Mouse (Mus musculus): ENCODE measurements at regions not wholly inside any gene's neighbourhood (a gene's known extent, or its start where the extent isn't known, plus 50 kb on each side); places are given as distances from the start of the nearest gene placed in this dataset.

DNA sequence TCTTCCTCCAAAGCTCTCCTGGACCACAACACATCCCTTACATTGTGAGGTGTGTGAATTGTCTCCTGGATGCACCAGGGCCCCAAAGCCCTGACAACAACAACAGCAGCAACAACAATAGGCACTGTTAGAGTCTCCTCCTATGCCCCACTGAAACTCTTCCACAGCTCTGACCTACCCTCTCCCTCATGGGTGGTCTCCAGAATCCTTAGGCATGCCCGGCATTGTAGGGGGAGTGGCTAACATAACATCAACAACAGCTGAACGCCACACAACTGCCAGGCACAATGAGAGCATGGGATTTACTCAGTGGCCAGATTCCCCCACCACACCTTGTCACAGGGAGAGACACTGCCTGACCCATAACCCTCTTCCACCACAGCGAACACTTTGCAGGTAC lies 223.2 kb downstream of the 3110018I06Rik start:
- DNase-seq (ENCODE audit: low spot score) (no peak), ATAC-seq (replicated peaks; ENCODE audit: low FRiP score, low read depth) (no peak)
- no peak overlapping the region for H3K4me2 ChIP-seq (ENCODE audit: low read length)
- no peak for TF ChIP-seq CTCF (IDR thresholded peaks at IDR 0.05; ENCODE audit: low read depth)
- H3K9me3 ChIP-seq (replicated peaks; ENCODE audit: low read length): no peaks in the 10 kb centered on the region
- H3K36me3 ChIP-seq (ENCODE audit: insufficient read depth, low read length): no peaks in the 10 kb centered on the region
- H3K4me1 ChIP-seq (replicated peaks; ENCODE audit: insufficient read depth, low read length): no peaks in the 10 kb centered on the region
- H3K4me3 ChIP-seq (replicated peaks; ENCODE audit: low read depth, low read length): no peak overlapping the region
- H3K27me3 ChIP-seq (ENCODE audit: insufficient read depth, low read length): no peaks in the 10 kb centered on the region
- no peak overlapping the region for H3K27ac ChIP-seq
- WGBS: 56% methylated on average over 3 of the region's 3 CpGs
- H3K9ac ChIP-seq (ENCODE audit: low read depth, low read length): no peak overlapping the region

DNA sequence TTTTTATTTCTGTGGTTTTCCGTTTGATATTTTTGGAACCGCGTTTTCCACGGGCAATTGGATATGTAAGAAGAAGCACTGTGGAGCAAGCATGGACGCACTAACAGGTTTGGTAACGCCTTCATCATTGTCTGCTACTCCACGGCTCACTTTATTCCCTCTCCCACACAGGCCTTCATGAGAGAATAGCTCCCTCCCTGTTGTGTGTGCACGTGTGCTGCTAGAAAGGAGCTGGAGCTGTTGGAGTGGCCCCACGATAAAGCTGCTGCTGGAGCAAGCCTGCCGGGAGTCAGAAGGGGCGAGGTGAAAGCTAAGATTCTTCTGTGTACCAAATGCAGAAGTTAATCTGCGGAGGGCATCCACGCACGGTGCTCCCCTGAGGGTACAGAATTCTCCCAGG lies 224.8 kb downstream of the 3110018I06Rik start:
- H3K9me3 ChIP-seq (replicated peaks; ENCODE audit: low read length): no peaks in the 10 kb centered on the region
- DNase-seq (ENCODE audit: low spot score): no peak
- WGBS: 43% methylated on average over 14 of the region's 14 CpGs
- H3K36me3 ChIP-seq (ENCODE audit: insufficient read depth, low read length): no peaks in the 10 kb centered on the region
- no peaks in the 10 kb centered on the region for H3K27me3 ChIP-seq (ENCODE audit: insufficient read depth, low read length)
- no peak for TF ChIP-seq CTCF (IDR thresholded peaks at IDR 0.05; ENCODE audit: low read depth)
- H3K4me1 ChIP-seq (replicated peaks; ENCODE audit: insufficient read depth, low read length): no peaks in the 10 kb centered on the region
- no peak overlapping the region for H3K27ac ChIP-seq
- H3K4me3 ChIP-seq (replicated peaks; ENCODE audit: low read depth, low read length): no peak overlapping the region
- H3K9ac ChIP-seq (ENCODE audit: low read depth, low read length): no peak overlapping the region
- no peak overlapping the region for H3K4me2 ChIP-seq (ENCODE audit: low read length)
- ATAC-seq (replicated peaks; ENCODE audit: low FRiP score, low read depth): no peak

DNA sequence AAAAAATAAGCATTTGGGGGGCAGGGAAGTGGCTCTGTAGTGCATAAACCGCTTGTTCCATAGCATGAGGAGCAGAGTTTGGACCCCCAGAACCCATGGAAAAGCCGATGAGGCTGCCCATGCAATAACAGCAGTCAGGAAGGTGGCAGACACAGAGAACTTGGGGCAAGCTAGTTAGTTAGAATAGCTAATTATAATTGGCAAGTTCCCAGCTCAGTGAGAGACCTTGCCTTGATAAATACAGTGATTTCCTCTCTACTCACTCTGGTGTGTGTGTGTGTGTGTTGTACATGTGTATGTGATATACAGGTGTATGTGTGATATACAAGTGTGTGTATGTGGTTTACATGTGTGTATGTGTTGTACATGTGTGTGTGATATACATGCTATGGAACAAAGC lies 226.4 kb downstream of the 3110018I06Rik start:
- no peak for TF ChIP-seq CTCF (IDR thresholded peaks at IDR 0.05; ENCODE audit: low read depth)
- DNase-seq (ENCODE audit: low spot score) (no peak), ATAC-seq (replicated peaks; ENCODE audit: low FRiP score, low read depth) (no peak)
- no peaks in the 10 kb centered on the region for H3K9me3 ChIP-seq (replicated peaks; ENCODE audit: low read length)
- H3K9ac ChIP-seq (ENCODE audit: low read depth, low read length): no peak overlapping the region
- no peaks in the 10 kb centered on the region for H3K27me3 ChIP-seq (ENCODE audit: insufficient read depth, low read length)
- H3K36me3 ChIP-seq (ENCODE audit: insufficient read depth, low read length): no peaks in the 10 kb centered on the region
- H3K27ac ChIP-seq: no peak overlapping the region
- H3K4me2 ChIP-seq (ENCODE audit: low read length): no peak overlapping the region
- no peak overlapping the region for H3K4me3 ChIP-seq (replicated peaks; ENCODE audit: low read depth, low read length)
- H3K4me1 ChIP-seq (replicated peaks; ENCODE audit: insufficient read depth, low read length): no peaks in the 10 kb centered on the region
- 91% methylated on average over 2 of the region's 2 CpGs for WGBS

DNA sequence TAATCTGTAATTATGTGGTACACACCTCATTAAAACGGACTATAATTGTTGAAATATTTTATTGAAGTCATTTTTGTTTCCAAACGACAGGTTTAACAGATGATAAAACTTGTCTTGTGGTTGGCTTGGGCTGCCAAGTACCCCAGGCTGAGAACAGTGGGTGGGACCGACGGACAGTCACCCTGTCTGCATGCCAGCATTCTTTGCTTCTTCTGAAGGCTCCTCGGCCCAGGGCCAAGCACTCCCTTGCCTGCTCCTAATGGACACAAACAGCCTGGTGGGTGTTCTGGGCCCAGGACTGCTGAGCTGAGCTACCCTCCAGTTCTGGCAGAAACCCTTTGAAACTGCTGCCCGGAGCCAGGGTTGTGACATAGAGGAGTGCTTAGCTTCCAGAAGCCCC lies 227.4 kb downstream of the 3110018I06Rik start:
- H3K36me3 ChIP-seq (ENCODE audit: insufficient read depth, low read length): no peaks in the 10 kb centered on the region
- DNase-seq (ENCODE audit: low spot score) (no peak), ATAC-seq (replicated peaks; ENCODE audit: low FRiP score, low read depth) (no peak)
- no peak overlapping the region for H3K27ac ChIP-seq
- no peaks in the 10 kb centered on the region for H3K4me1 ChIP-seq (replicated peaks; ENCODE audit: insufficient read depth, low read length)
- TF ChIP-seq CTCF (IDR thresholded peaks at IDR 0.05; ENCODE audit: low read depth): no peak
- no peak overlapping the region for H3K9ac ChIP-seq (ENCODE audit: low read depth, low read length)
- H3K4me3 ChIP-seq (replicated peaks; ENCODE audit: low read depth, low read length): no peak overlapping the region
- H3K9me3 ChIP-seq (replicated peaks; ENCODE audit: low read length): no peaks in the 10 kb centered on the region
- no peak overlapping the region for H3K4me2 ChIP-seq (ENCODE audit: low read length)
- 63% methylated on average over 6 of the region's 6 CpGs for WGBS
- no peaks in the 10 kb centered on the region for H3K27me3 ChIP-seq (ENCODE audit: insufficient read depth, low read length)

DNA sequence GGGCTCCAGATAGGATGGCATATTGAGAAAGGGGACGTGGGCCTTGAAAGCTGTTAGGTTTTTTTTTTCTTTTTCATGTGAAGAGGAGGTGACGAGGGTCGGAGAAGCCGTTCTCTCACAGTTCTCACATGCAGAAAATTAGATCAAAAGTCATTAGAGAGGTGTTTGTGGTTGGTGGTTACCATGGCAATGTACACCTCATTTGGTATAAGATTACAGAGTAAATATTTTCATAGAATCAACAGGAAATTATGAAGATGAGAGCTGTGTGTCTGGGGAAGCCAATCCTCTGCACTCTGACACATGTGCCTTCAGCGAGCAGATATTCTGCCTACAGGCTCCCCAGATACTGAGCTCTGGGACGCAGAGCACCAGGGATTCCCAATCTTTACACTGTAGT lies 232.5 kb downstream of the 3110018I06Rik start:
- ATAC-seq (replicated peaks; ENCODE audit: low FRiP score, low read depth) (no peak), DNase-seq (ENCODE audit: low spot score) (no peak)
- no peaks in the 10 kb centered on the region for H3K27me3 ChIP-seq (ENCODE audit: insufficient read depth, low read length)
- no peak overlapping the region for H3K27ac ChIP-seq
- H3K36me3 ChIP-seq (ENCODE audit: insufficient read depth, low read length): no peaks in the 10 kb centered on the region
- no peaks in the 10 kb centered on the region for H3K4me1 ChIP-seq (replicated peaks; ENCODE audit: insufficient read depth, low read length)
- H3K4me2 ChIP-seq (ENCODE audit: low read length): no peak overlapping the region
- no peak for TF ChIP-seq CTCF (IDR thresholded peaks at IDR 0.05; ENCODE audit: low read depth)
- H3K9ac ChIP-seq (ENCODE audit: low read depth, low read length): no peak overlapping the region
- no peaks in the 10 kb centered on the region for H3K9me3 ChIP-seq (replicated peaks; ENCODE audit: low read length)
- no peak overlapping the region for H3K4me3 ChIP-seq (replicated peaks; ENCODE audit: low read depth, low read length)
- 53% methylated on average over 6 of the region's 6 CpGs for WGBS

DNA sequence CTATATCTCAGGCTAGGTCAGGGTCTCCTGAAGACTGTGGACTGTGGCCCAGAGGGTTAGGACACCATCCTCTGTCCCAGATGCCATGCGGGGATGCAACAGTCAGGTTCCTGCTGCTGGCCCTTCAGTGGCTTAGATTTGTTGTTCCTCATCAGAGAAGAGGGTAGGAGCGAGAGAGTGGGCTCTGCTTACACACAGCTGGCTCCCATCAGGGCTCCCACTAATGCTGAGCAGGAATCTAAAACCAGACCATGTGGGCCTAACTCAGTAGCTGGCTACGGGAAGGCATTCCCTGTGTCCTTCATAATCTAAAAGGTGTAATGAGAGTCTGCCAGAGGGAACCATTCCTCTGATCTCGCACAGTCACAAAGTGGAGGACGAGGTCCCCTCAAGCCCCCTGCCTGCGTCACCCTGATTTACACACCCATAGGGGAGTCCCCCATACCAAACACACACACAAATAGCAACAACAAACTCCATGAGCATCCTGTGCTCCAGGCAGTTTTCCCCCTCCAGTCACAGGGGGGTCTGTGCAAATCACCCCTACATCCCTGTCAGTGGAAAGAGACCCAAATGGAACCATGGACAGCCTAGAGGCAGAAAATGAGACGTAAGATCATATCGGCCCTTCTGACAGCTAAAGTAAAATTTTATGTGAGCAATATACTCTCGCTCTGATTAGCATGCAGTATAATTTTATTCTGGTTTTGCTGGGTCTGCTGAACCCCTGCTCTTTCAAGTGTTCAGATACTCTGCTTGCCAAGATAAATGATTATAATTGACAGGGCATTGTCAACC lies 234.8 kb downstream of the 3110018I06Rik start:
- Histone ChIP-seq H3K36me3 (ENCODE audit: insufficient read depth, low read length) (no peaks in the 10 kb centered on the region), H3K4me2 (ENCODE audit: low read length) (no peak overlapping the region), H3K27ac (no peak overlapping the region), H3K4me3 (replicated peaks; ENCODE audit: low read depth, low read length) (no peak overlapping the region), H3K9me3 (replicated peaks; ENCODE audit: low read length) (no peaks in the 10 kb centered on the region), H3K27me3 (ENCODE audit: insufficient read depth, low read length) (no peaks in the 10 kb centered on the region), H3K9ac (ENCODE audit: low read depth, low read length) (no peak overlapping the region), H3K4me1 (replicated peaks; ENCODE audit: insufficient read depth, low read length) (no peaks in the 10 kb centered on the region)
- WGBS: 55% methylated on average over 9 of the region's 9 CpGs
- ATAC-seq (replicated peaks; ENCODE audit: low FRiP score, low read depth): no peak; the same call in 1 of the 2 replicates
- peak; percentile 73 for DNase-seq (ENCODE audit: low spot score)
- no peak for TF ChIP-seq CTCF (IDR thresholded peaks at IDR 0.05; ENCODE audit: low read depth)

Measured in kidney, postnatal 0 days (tissue).